Mouse (Mus musculus): Measurements from ENCODE around the gene Atp1b1.

DNA sequence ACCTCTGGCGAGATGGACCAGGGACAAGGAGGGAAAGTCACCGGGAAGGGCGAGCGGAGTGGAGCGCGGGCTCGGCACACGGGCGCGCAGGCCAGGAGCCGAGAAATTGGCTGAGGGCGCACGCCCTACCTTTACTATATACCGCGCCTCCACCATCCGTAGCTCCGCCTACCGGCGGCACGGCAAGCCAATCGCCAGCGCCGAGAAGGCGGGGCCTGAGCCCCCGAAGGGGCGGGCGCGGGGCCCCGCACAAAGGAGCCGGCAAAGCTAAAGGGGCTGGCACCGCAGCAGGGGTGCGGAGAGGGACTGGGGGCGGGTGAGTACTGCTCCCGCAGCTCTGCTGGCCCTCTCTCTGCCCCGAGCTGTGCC lies at the start of gene Atp1b1:
- TF ChIP-seq POLR2A (IDR thresholded peaks at IDR 0.05; ENCODE audit: extremely low read depth, insufficient read depth, low read length) (peak; percentile 95), CTCF (IDR thresholded peaks at IDR 0.05; ENCODE audit: extremely low read depth, insufficient read depth, low read length) (no peak)

Measured in cortical plate, adult 2 months (tissue).